ENCODE assay signal across 8 mouse cellular contexts in the genomic region with DNA sequence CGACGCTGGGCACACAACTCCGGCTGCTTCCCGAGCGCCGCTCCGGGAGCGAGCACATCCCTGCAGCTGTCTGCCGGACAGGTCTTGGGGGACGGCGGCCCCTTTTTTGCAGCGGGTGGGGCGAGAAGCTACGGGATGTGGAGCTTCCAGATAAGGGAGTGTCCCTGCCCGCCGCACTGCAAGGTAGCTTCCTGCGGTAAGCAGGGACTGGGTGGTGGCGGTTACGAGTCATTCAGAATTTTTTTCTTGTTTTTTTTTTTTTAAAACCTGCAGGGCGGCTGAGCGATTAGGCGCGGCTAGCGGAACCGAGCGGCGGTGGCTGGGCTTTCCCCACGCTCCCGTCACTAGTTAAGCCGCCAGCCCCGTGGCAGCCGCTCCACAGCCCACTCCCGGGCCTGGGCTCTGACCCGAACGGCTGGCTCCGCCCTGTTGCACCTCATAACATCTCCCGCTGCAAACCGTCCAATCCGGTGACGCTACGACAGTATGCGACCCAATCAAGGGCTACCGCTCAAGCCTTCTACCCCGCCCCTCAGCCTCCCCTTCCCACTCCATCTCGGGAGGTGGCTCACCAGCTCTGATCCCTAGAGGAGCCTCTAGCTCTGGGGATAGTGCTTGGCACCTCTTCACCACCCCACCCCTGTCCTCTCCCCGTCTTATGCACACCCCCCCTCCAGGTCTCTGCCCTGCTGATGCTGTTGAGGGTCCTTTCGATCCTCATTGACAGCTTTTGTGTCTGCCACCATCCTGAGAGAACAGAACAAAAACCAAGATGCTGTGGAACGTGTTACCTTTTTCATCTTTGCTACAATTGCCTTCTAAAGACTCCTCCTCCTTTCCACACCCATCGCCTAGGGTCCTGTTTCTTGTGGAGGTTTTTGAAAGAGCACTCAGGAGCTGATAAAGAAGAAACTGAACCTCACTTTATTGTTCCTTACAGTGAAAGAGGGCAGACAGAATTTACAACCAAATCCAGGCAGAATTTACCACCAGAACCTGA. TPM values are rescaled to one million over a fixed set of nuclear protein-coding genes. Genes with fewer than 3 reads are reported as not detected.
DNase-seq lines count a peak whose midpoint lies in the region; ATAC-seq and TF ChIP-seq lines count a peak whose summit lies in the region.

No protein-coding gene starts in this region.

- H3K36me3 ChIP-seq in megakaryocyte, embryonic 14.5 days (replicated peaks; ENCODE audit: low read length): no peaks in the 10 kb centered on the region

- TF ChIP-seq POLR2A in cortical plate, adult 2 months (IDR thresholded peaks at IDR 0.05; ENCODE audit: extremely low read depth, insufficient read depth, low read length): peak; percentile 82; the same call in 1 of the 2 replicates

- H3K9me3 ChIP-seq in megakaryocyte, embryonic 14.5 days: no peaks in the 10 kb centered on the region

- peak overlapping the region; percentile 100 for H3K27ac ChIP-seq in cortical plate, adult 2 months (ENCODE audit: insufficient read depth, low read length)

- DNase-seq in gastrocnemius, adult 8-10 months (ENCODE audit: low spot score in 2 of 2): peak; percentile 88 to 92
- peak; percentile 81 for DNase-seq in hindlimb bud, embryonic 11.5 days (ENCODE audit: extremely low spot score, low read depth, low spot score)
- DNase-seq in left cerebral cortex, adult 8-10 months (ENCODE audit: low spot score in 2 of 2): peak; percentile 92 to 97
- DNase-seq in right cerebral cortex, postnatal 10 days (ENCODE audit: low spot score in 2 of 2): peak; percentile 98 to 99
- peak; percentile 85 for DNase-seq in urinary bladder, postnatal 25 days (ENCODE audit: low spot score)

- H3K4me1 ChIP-seq in cortical plate, adult 2 months (ENCODE audit: control insufficient read depth, insufficient read depth, low read length): peaks cover 2% of the 10 kb centered on the region
- peaks cover 47% of the 10 kb centered on the region for H3K4me1 ChIP-seq in megakaryocyte, embryonic 14.5 days

- no peaks in the 10 kb centered on the region for H3K27me3 ChIP-seq in megakaryocyte, embryonic 14.5 days (replicated peaks)

- TF ChIP-seq CTCF in cortical plate, adult 2 months (IDR thresholded peaks at IDR 0.05; ENCODE audit: extremely low read depth, insufficient read depth, low read length): no peak

- H3K4me3 ChIP-seq in cortical plate, adult 2 months (ENCODE audit: insufficient read depth, low read length): peak overlapping the region; percentile 87
- peak overlapping the region; percentile 97 for H3K4me3 ChIP-seq in megakaryocyte, embryonic 14.5 days (replicated peaks)

- peak; percentile 85 for ATAC-seq in activated CD4-positive, CD25-positive, alpha-beta regulatory T cell, adult 4 months

RNA-seq across cellular contexts. Expression of a gene that starts 0.8 kb away (rescaled TPM):
- polyA plus RNA-seq in activated CD4-positive, CD25-positive, alpha-beta regulatory T cell, adult 4 months (2017; shearing (Covaris generic)): 1 to 10 TPM; 2.0 to 4.2 TPM
- polyA plus RNA-seq in cortical plate, adult 2 months (2012; rRNA removed): 104 and 131 TPM in 2 replicates
- 10 to 100 TPM; 30.0 to 33.0 (median 30.3) TPM for total RNA-seq in gastrocnemius, adult 8-10 months (2022)
- 100 to 1,000 TPM; 218 to 248 (median 233) TPM for total RNA-seq in left cerebral cortex, adult 8-10 months (2022)
- polyA plus RNA-seq in megakaryocyte, embryonic 14.5 days (2012; ENCODE audit: insufficient read depth, low replicate concordance): 11.2 and 17.6 TPM in 2 replicates

Comparison
In these comparisons a context has a peak if more than half of its experiments do, and no peak if none do; other contexts are left out.
1. Peak in every context shown above with its lines: DNase-seq, ATAC-seq, H3K4me3 ChIP-seq and H3K27ac ChIP-seq.